Mouse (Mus musculus) CH12.LX (cell line): ENCODE results near the gene Pom121. TPM values are rescaled to one million over a fixed set of nuclear protein-coding genes. Genes with fewer than 3 reads are reported as not detected.

Experiments used
- DNase-seq: peaks from one replicate; pipeline ENCODE4 v3.0.0-alpha.2; 2013; ENCODE audit errors: extremely low read depth
- H3K27ac ChIP-seq: 2 replicates; pipeline ENCODE4 v1.5.1; 2012; ENCODE audit warnings: low read depth, mild to moderate bottlenecking, control low read depth, moderate library complexity; ENCODE audit not compliant: insufficient read depth
- H3K27me3 ChIP-seq: replicated peaks from 2 replicates; pipeline ENCODE3; 2012; ENCODE audit warnings: inconsistent platforms
- H3K36me3 ChIP-seq, 2 experiments: replicated peaks in 1 of 2; 2 replicates each; pipeline versions ENCODE3 to v1.6.1; 2012; ENCODE audit warnings: inconsistent platforms in 1 of 2, low read length in 1 of 2, mild to moderate bottlenecking in 1 of 2, mixed read lengths in 1 of 2, moderate library complexity in 1 of 2; ENCODE audit not compliant: control insufficient read depth in 1 of 2, insufficient read depth in 1 of 2
- H3K4me1 ChIP-seq, 2 experiments: 2 replicates each; pipeline ENCODE4 v1.6.1; 2012; ENCODE audit warnings: inconsistent platforms in 1 of 2, moderate library complexity in 1 of 2; ENCODE audit not compliant: insufficient read depth in 2 of 2, control insufficient read depth in 1 of 2
- H3K4me2 ChIP-seq: 2 replicates; pipeline ENCODE4 v1.6.1; 2012; ENCODE audit warnings: low read depth, mild to moderate bottlenecking, control low read depth; ENCODE audit not compliant: poor library complexity, insufficient read depth, severe bottlenecking
- H3K4me3 ChIP-seq, 3 experiments: fragments of 150-350 bp in 1 of 3; sonication (generic) in 1 of 3; replicated peaks in 1 of 3; 2 replicates each; pipeline versions ENCODE3 to v1.5.1; 2011 to 2012; ENCODE audit warnings: low read depth in 2 of 3, low read length in 2 of 3, mild to moderate bottlenecking in 2 of 3, moderate library complexity in 2 of 3, control low read depth in 1 of 3, improper control_type of control experiment in 1 of 3, inconsistent platforms in 1 of 3, mixed read lengths in 1 of 3; ENCODE audit not compliant: poor library complexity in 1 of 3
- H3K79me2 ChIP-seq: replicated peaks from 2 replicates; pipeline ENCODE4 v1.6.1; 2012; ENCODE audit warnings: mild to moderate bottlenecking, moderate library complexity; ENCODE audit not compliant: control insufficient read depth, poor library complexity, insufficient read depth, severe bottlenecking; ENCODE audit errors: extremely low read depth
- H3K9ac ChIP-seq: 2 replicates; pipeline ENCODE4 v1.6.1; 2012; ENCODE audit warnings: low read depth, mild to moderate bottlenecking, control low read depth, moderate library complexity; ENCODE audit not compliant: insufficient read depth
- H3K9me3 ChIP-seq: replicated peaks from 2 replicates; pipeline ENCODE3; 2012; ENCODE audit warnings: low read length, inconsistent platforms, mixed read lengths
- BHLHE40 ChIP-seq: IDR thresholded peaks from 2 replicates; pipeline ENCODE4 v1.6.1; 2011; ENCODE audit warnings: mild to moderate bottlenecking, low read depth, low read length, improper control_type of control experiment
- E2F4 ChIP-seq: IDR thresholded peaks from 2 replicates; pipeline ENCODE4 v1.6.1; 2011; ENCODE audit warnings: low read depth, low read length, improper control_type of control experiment; ENCODE audit not compliant: insufficient replicate concordance
- ELF1 ChIP-seq: IDR thresholded peaks from 2 replicates; pipeline ENCODE4 v1.6.1; 2014; ENCODE audit warnings: low read depth, mild to moderate bottlenecking, inconsistent platforms, low read length, improper control_type of control experiment
- ETS1 ChIP-seq: conservative IDR thresholded peaks from 2 replicates; pipeline ENCODE4 v1.6.1; 2012; ENCODE audit warnings: low read depth, mild to moderate bottlenecking, inconsistent platforms, low read length, improper control_type of control experiment, moderate library complexity
- HCFC1 ChIP-seq: IDR thresholded peaks from 2 replicates; pipeline ENCODE4 v1.6.1; 2012; ENCODE audit warnings: low read depth, mild to moderate bottlenecking, inconsistent platforms, low read length, improper control_type of control experiment
- IRF4 ChIP-seq: IDR thresholded peaks from 2 replicates; pipeline ENCODE4 v1.6.1; 2014; ENCODE audit warnings: low read depth, mild to moderate bottlenecking, inconsistent platforms, low read length, improper control_type of control experiment
- JUN ChIP-seq: IDR thresholded peaks from 2 replicates; pipeline ENCODE4 v1.6.1; 2011; ENCODE audit warnings: low read depth, mild to moderate bottlenecking, low read length, improper control_type of control experiment, moderate library complexity; ENCODE audit not compliant: insufficient read depth
- MAFK ChIP-seq: IDR thresholded peaks from 2 replicates; pipeline ENCODE4 v1.6.1; 2011; ENCODE audit warnings: low read length, improper control_type of control experiment; ENCODE audit not compliant: insufficient replicate concordance
- MAX ChIP-seq: IDR thresholded peaks from 2 replicates; pipeline ENCODE4 v1.6.1; 2011; ENCODE audit warnings: low read length, improper control_type of control experiment
- MAZ ChIP-seq: IDR thresholded peaks from 2 replicates; pipeline ENCODE4 v1.6.1; 2012; ENCODE audit warnings: low read depth, mild to moderate bottlenecking, inconsistent platforms, low read length, improper control_type of control experiment, moderate library complexity
- MXI1 ChIP-seq: IDR thresholded peaks from 2 replicates; pipeline ENCODE4 v1.6.1; 2011; ENCODE audit warnings: mild to moderate bottlenecking, low read depth, low read length, improper control_type of control experiment
- MYC ChIP-seq: IDR thresholded peaks from 2 replicates; pipeline ENCODE4 v1.6.1; 2011; ENCODE audit warnings: low read depth, mild to moderate bottlenecking, improper control_type of control experiment, low read length
- SIN3A ChIP-seq: IDR thresholded peaks from 2 replicates; pipeline ENCODE4 v1.6.1; 2012; ENCODE audit warnings: low read length, improper control_type of control experiment, inconsistent platforms
- ZC3H11A ChIP-seq: IDR thresholded peaks from 2 replicates; pipeline ENCODE4 v1.6.1; 2012; ENCODE audit warnings: low read depth, mild to moderate bottlenecking, inconsistent platforms, low read length, improper control_type of control experiment
- ZKSCAN1 ChIP-seq: IDR thresholded peaks from 2 replicates; pipeline ENCODE4 v1.6.1; 2012; ENCODE audit warnings: low read depth, inconsistent platforms, low read length, improper control_type of control experiment, borderline replicate concordance
- ZMIZ1 ChIP-seq: IDR thresholded peaks from 2 replicates; pipeline ENCODE4 v1.6.1; 2012; ENCODE audit warnings: low read depth, mild to moderate bottlenecking, inconsistent platforms, low read length, improper control_type of control experiment
- ZNF384 ChIP-seq: IDR thresholded peaks from 2 replicates; pipeline ENCODE4 v1.6.1; 2012; ENCODE audit warnings: low read depth, low read length, improper control_type of control experiment, inconsistent platforms
- dilution Hi-C: fragments of 300-500 bp; cut with MboI; formaldehyde crosslinking; loops from 2 replicates; pipeline ENCODE4 v1.14.3; 2020; ENCODE audit warnings: low sequenced_read_pairs; ENCODE audit not compliant: extremely low pct_unique_long_range_greater_than_20kb, extremely low pct_ligation_motif_present
- in situ Hi-C: fragments of 300-500 bp; cut with MboI; formaldehyde crosslinking; loops from 3 replicates; pipeline ENCODE4 v1.14.3; 2019; ENCODE audit warnings: low sequenced_read_pairs, low pct_ligation_motif_present, low pct_unique_long_range_greater_than_20kb, mixed read lengths
- polyA plus RNA-seq: library from polyadenylated mRNA; unstranded; fragments of >175 nt; gene quantifications from 2 replicates; pipeline ENCODE4 v1.2.1, GENCODE M21; 2012; ENCODE audit warnings: low read depth; ENCODE audit not compliant: insufficient read length
- total RNA-seq, 2 experiments: library from RNA; depleted of rRNA; stranded (reverse); fragments of 300-350 nt in 1 of 2; fragments of >200 nt in 1 of 2; gene quantifications; 2 replicates each; pipeline ENCODE4 v1.2.3; 2012 to 2014

The Pom121 gene
- total and polyA plus RNA-seq, 3 experiments = 3.4 to 54.0 (median 10.4) TPM

GRCm38 (mm10) chr5:135330201-135330600, 64.1 kb downstream of the Pom121 start:
- no peaks in the 10 kb centered on the region for H3K79me2 ChIP-seq
- no peak overlapping the region for H3K4me3 ChIP-seq
- TF ChIP-seq ETS1 = no peak
- H3K4me2 ChIP-seq = no peak overlapping the region
- no peak for DNase-seq
- H3K27me3 ChIP-seq = peaks cover 41% of the 10 kb centered on the region
- in situ Hi-C loops = no loop called here
- no peaks in the 10 kb centered on the region for H3K9me3 ChIP-seq
- no peak overlapping the region for H3K27ac ChIP-seq
- no peak overlapping the region for H3K9ac ChIP-seq
- peaks cover 0 to under 1% of the 10 kb centered on the region in 2 experiments; a peak in 2 of 4 replicates for H3K4me1 ChIP-seq
- H3K36me3 ChIP-seq = no peaks in the 10 kb centered on the region
- dilution Hi-C loops = no loop called here

GRCm38 (mm10) chr5:135329471-135329870, 64.9 kb downstream of the Pom121 start:
- Histone ChIP-seq H3K4me2 (no peak overlapping the region), H3K27me3 (peaks cover 38% of the 10 kb centered on the region), H3K4me1 (peaks cover 0 to 6% of the 10 kb centered on the region in 2 experiments; a peak in 2 of 4 replicates), H3K36me3 (no peaks in the 10 kb centered on the region), H3K27ac (no peak overlapping the region), H3K9ac (no peak overlapping the region), H3K79me2 (no peaks in the 10 kb centered on the region), H3K4me3 (no peak overlapping the region), H3K9me3 (no peaks in the 10 kb centered on the region)
- TF ChIP-seq IRF4 = no peak
- TF ChIP-seq ZNF384 = no peak
- no peak for TF ChIP-seq MAZ
- TF ChIP-seq HCFC1 = no peak
- no peak for TF ChIP-seq ELF1
- TF ChIP-seq MAX = no peak
- no peak for TF ChIP-seq ZC3H11A
- no peak for TF ChIP-seq E2F4
- no peak for TF ChIP-seq MYC
- no peak for TF ChIP-seq ZMIZ1
- TF ChIP-seq SIN3A = no peak
- TF ChIP-seq BHLHE40 = no peak
- no peak for TF ChIP-seq ZKSCAN1
- no peak for TF ChIP-seq JUN
- TF ChIP-seq MXI1 = no peak
- no peak for TF ChIP-seq MAFK
- in situ Hi-C loops (no loop called here), dilution Hi-C loops (no loop called here)
- no peak for DNase-seq

Other genes with a start within 250 kb of the Pom121 start
- gene Tbl2, start 244.9 kb downstream of the Pom121 start, total RNA-seq (2012; rRNA removed) = 26.3 and 31.9 TPM in 2 replicates
- 20.0 and 21.7 TPM in 2 replicates for gene Tbl2, start 244.9 kb downstream of the Pom121 start, total RNA-seq (2014; rRNA removed)
- 24.8 and 25.2 TPM in 2 replicates for gene Tbl2, start 244.9 kb downstream of the Pom121 start, polyA plus RNA-seq
- gene Bcl7b, start 226.3 kb downstream of the Pom121 start, total RNA-seq (2012; rRNA removed) = 20.1 and 22.0 TPM in 2 replicates
- gene Bcl7b, start 226.3 kb downstream of the Pom121 start, total RNA-seq (2014; rRNA removed) = 21.6 and 24.1 TPM in 2 replicates
- 40.8 and 43.6 TPM in 2 replicates for gene Bcl7b, start 226.3 kb downstream of the Pom121 start, polyA plus RNA-seq
- gene Baz1b, start 207.3 kb downstream of the Pom121 start, total RNA-seq (2012; rRNA removed) = 60.0 and 72.9 TPM in 2 replicates
- 53.3 and 56.4 TPM in 2 replicates for gene Baz1b, start 207.3 kb downstream of the Pom121 start, total RNA-seq (2014; rRNA removed)
- 84.9 and 85.4 TPM in 2 replicates for gene Baz1b, start 207.3 kb downstream of the Pom121 start, polyA plus RNA-seq
- not detected in 2 replicates for gene Fzd9, start 143.3 kb downstream of the Pom121 start, total RNA-seq (2012; rRNA removed)
- not detected in 2 replicates for gene Fzd9, start 143.3 kb downstream of the Pom121 start, total RNA-seq (2014; rRNA removed)
- gene Fzd9, start 143.3 kb downstream of the Pom121 start, polyA plus RNA-seq = not detected in 2 replicates
- gene Fkbp6, start 44.5 kb downstream of the Pom121 start, total RNA-seq (2012; rRNA removed) = not detected in 2 replicates
- not detected in 2 replicates for gene Fkbp6, start 44.5 kb downstream of the Pom121 start, total RNA-seq (2014; rRNA removed)
- not detected in 2 replicates for gene Fkbp6, start 44.5 kb downstream of the Pom121 start, polyA plus RNA-seq
- gene Trim50, start 41.3 kb downstream of the Pom121 start, total RNA-seq (2012; rRNA removed) = not detected in 2 replicates
- gene Trim50, start 41.3 kb downstream of the Pom121 start, total RNA-seq (2014; rRNA removed) = not detected in 2 replicates
- gene Trim50, start 41.3 kb downstream of the Pom121 start, polyA plus RNA-seq = not detected in 2 replicates
- gene Nsun5, start 24.6 kb downstream of the Pom121 start, total RNA-seq (2012; rRNA removed) = 27.6 and 37.4 TPM in 2 replicates
- gene Nsun5, start 24.6 kb downstream of the Pom121 start, total RNA-seq (2014; rRNA removed) = 30.0 and 30.9 TPM in 2 replicates
- gene Nsun5, start 24.6 kb downstream of the Pom121 start, polyA plus RNA-seq = 36.6 and 42.2 TPM in 2 replicates
- 6.3 and 6.4 TPM in 2 replicates for gene Hip1, start 150.6 kb upstream of the Pom121 start, total RNA-seq (2012; rRNA removed)
- gene Hip1, start 150.6 kb upstream of the Pom121 start, total RNA-seq (2014; rRNA removed) = 1.8 and 2.2 TPM in 2 replicates
- 3.4 and 3.6 TPM in 2 replicates for gene Hip1, start 150.6 kb upstream of the Pom121 start, polyA plus RNA-seq
- not detected in 2 replicates for gene Ccl26, start 169.0 kb upstream of the Pom121 start, total RNA-seq (2012; rRNA removed)
- gene Ccl26, start 169.0 kb upstream of the Pom121 start, total RNA-seq (2014; rRNA removed) = not detected in 2 replicates
- not detected in 2 replicates for gene Ccl26, start 169.0 kb upstream of the Pom121 start, polyA plus RNA-seq
- not detected in 2 replicates for gene Ccl24, start 178.5 kb upstream of the Pom121 start, total RNA-seq (2012; rRNA removed)
- not detected in 2 replicates for gene Ccl24, start 178.5 kb upstream of the Pom121 start, total RNA-seq (2014; rRNA removed)
- not detected in 2 replicates for gene Ccl24, start 178.5 kb upstream of the Pom121 start, polyA plus RNA-seq
- gene Rhbdd2, start 238.1 kb upstream of the Pom121 start, total RNA-seq (2012; rRNA removed) = 5.6 and 6.4 TPM in 2 replicates
- gene Rhbdd2, start 238.1 kb upstream of the Pom121 start, total RNA-seq (2014; rRNA removed) = 3.3 and 3.7 TPM in 2 replicates
- 19.8 and 21.3 TPM in 2 replicates for gene Rhbdd2, start 238.1 kb upstream of the Pom121 start, polyA plus RNA-seq